Mouse (Mus musculus) erythroblast, embryonic 14.5 days (primary cell): ENCODE measurements around the gene Srsf4.

Experiments
- GATA1 ChIP-seq: IDR thresholded peaks from 2 replicates; pipeline ENCODE4 v1.6.1; 2012; ENCODE audit warnings: low read length, inconsistent platforms, mixed read lengths
- TAL1 ChIP-seq: IDR thresholded peaks from 3 replicates; pipeline ENCODE4 v1.6.1; 2012; ENCODE audit warnings: low read length, inconsistent platforms, mixed read lengths

DNA sequence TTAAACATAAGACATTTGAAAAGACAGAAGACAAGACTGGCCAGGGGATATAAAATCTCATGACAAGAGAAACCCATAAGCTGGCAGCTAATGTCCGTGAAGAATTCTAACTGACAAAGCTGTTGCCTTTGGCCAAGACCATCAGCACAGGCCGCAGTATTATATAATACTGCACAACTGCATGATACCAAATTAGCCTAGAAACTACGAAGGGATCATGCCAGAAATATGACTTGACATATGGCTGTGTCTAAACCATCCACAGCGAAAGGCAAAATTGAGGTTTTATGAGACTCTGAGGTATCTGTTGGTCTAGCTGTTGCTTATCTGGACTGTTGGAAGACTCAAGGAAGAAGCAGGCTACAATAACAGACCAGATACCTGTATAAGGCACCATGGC is 67.4 kb downstream of the Srsf4 start:
- TF ChIP-seq GATA1 = no peak
- no peak for TF ChIP-seq TAL1
